Mouse (Mus musculus) erythroblast, embryonic 14.5 days (primary cell): Measurements from ENCODE around the gene Zfp985.
"Not testable (repeated sequence)": the region's sequence is repeated elsewhere in the genome, so short reads cannot be mapped to it uniquely, and the experiment has no call there.

Experiments
- GATA1 ChIP-seq: IDR thresholded peaks from 2 replicates; pipeline ENCODE4 v1.6.1; 2012; ENCODE audit warnings: low read length, inconsistent platforms, mixed read lengths
- TAL1 ChIP-seq: IDR thresholded peaks from 3 replicates; pipeline ENCODE4 v1.6.1; 2012; ENCODE audit warnings: low read length, inconsistent platforms, mixed read lengths

DNA sequence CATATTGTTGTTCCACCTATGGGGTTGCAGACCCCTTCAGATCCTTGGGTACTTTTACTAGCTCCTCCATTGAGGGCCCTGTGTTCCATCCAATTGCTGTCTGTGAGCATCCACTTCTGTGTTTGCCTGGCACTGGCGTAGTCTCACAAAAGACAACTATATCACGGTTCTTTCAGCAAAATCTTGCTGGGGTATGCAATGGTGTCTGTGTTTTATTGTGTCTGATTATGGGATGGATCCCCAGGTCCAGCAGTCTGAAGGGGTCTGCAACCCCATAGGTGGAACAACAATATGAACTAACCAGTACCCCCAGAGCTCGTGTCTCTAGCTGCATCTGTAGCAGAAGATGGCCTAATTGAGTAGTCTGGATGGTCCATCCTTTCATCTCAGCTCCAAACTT is 41.6 kb downstream of the Zfp985 start:
- TF ChIP-seq GATA1, TAL1: not testable (repeated sequence)
